Mouse (Mus musculus) c-Kit-positive CD71-positive TER-119-negative erythroid progenitor cells, embryonic 14.5 days (primary cell): ENCODE results near the gene C2cd2.
"Not testable (repeated sequence)": the region's sequence is repeated elsewhere in the genome, so short reads cannot be mapped to it uniquely, and the experiment has no call there.

Experiments used
- DNase-seq: peaks from one replicate; pipeline ENCODE4 v3.0.0-alpha.2; 2013; ENCODE audit warnings: low read depth

The C2cd2 gene

GRCm38 (mm10) chr16:97962151-97962948, at the start of gene C2cd2, which contains the start of gene Zbtb21:
Gene C2cd2, minus strand, starts transcription at chr16:97962598.
Gene Zbtb21, minus strand, starts transcription at chr16:97962622.
- DNase-seq = peak; percentile 89

- DNase-seq = not testable (repeated sequence)
These were observed 35.0 kb upstream of the C2cd2 start for GRCm38 (mm10) chr16:97997383-97997731.

GRCm38 (mm10) chr16:97996616-97997382, 34.4 kb upstream of the C2cd2 start, which contains the start of gene B230307C23Rik:
Gene B230307C23Rik, plus strand, starts transcription at chr16:97997315.
- DNase-seq = peak; percentile 85

- no peak for DNase-seq
These were observed 33.6 kb upstream of the C2cd2 start for GRCm38 (mm10) chr16:97995849-97996615.

- DNase-seq = not testable (repeated sequence)
These were observed 30.1 kb upstream of the C2cd2 start for GRCm38 (mm10) chr16:97992477-97992876.

DNA sequence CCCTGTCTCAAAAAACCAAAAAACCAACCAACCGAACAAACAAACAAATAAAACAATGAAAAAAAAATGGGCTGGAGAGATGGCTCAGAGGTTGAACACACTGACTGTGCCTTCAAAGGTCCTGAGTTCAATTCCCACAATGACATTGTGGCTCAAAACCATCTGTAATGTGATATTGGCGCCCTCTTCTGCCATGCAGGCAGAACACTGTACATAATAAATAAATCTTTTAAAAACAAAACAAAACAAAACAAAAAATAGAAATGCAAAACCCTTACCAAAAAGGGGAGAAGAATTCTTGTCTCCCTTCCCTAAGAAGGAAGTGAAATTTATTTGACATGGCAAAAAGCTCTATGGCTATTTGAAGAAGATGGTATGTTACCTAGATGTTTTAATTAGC, 29.1 kb upstream of the C2cd2 start:
- DNase-seq = no peak

GRCm38 (mm10) chr16:97984589-97984988, 22.2 kb upstream of the C2cd2 start:
- no peak for DNase-seq

DNA sequence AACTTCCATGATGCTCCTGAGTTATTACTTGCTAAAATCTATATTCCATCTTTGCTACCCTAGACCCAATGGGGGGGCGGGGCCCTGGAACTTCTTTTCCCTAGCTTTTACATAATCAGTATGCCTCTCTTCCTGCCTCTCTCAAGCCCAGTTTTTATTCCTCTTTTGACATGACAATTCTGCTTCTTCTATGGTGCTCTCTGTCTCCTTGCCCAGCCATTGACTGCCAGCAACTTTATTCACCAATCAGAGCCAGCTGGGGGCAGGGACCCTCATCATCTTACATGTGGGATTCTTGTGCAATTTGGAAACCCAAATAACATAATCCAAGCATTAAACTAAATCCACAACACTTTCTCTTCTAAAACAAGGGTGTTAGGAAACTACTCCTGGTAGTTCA, 19.0 kb upstream of the C2cd2 start:
- no peak for DNase-seq

DNA sequence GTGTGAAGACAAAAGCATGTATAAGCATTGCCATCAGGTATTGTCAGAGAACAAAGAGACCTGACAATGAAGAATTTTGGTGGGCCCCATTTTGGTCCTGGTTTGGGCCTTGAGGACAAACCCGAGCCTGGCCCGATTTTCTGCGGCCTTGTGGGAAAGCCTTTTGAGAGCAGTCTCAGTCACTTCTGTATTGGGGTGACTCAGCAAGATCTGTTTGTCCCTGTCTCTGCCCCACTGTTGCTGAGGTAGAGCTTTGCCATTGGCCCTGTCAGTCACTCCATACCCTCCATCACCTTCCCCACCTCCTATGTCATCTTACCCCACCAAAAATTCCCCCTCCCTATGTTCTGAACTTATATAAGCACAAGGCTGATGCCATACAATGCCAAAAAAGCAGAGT, 15.3 kb upstream of the C2cd2 start:
- no peak for DNase-seq

- DNase-seq = peak; percentile 14
These were observed 14.9 kb upstream of the C2cd2 start for GRCm38 (mm10) chr16:97977277-97977676.

DNA sequence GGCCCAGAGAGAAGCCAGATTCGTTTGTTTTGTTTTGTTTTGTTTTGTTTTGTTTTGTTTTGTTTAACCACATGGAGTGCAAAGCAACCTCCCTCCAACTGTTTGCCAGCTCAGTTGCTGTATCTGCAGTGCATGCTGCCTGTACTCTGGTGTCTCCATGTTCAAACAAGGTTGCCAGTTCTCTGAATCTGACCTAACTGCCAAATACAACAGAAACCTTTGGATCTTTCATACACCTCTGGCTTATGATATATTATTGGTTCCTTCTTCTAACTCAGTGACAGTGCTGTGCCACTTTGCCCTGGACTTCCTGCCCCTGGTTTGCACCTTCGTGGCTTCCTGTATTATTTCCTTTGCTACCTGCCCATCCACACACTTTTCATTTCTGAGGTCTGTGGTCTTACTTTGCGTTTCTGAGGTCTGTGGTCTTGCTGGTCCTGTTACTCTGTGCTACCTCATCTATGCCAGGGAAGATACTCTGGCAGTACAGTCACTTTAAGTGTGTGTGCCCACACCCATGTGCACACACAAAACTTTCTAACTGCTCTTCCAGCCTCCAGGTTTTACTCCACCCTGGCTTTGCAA, 1.6 kb upstream of the C2cd2 start:
- DNase-seq = no peak

- DNase-seq = no peak
These were observed 832 bp downstream of the C2cd2 start for GRCm38 (mm10) chr16:97961381-97962150.

DNA sequence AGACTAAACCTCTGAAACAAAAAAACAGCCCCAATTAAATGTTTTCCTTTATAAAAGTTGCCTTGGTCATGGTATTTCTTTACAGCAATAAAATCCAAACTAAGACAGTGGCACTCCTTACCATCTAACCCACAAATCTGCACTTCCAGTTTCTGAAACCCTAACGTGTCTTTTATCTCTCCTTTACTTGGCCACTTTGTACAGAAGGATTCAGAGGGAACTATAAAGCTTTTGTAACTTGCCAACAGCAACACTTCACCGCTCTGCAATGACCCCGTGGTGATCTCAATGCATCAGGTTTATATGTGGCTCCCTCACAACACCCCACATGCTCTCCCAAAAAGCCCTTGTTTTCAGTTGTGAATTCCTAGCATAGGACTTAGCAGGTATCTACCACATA, 2.0 kb downstream of the C2cd2 start:
- DNase-seq = no peak

- no peak for DNase-seq
These were observed 3.9 kb downstream of the C2cd2 start for GRCm38 (mm10) chr16:97958401-97958973.

DNA sequence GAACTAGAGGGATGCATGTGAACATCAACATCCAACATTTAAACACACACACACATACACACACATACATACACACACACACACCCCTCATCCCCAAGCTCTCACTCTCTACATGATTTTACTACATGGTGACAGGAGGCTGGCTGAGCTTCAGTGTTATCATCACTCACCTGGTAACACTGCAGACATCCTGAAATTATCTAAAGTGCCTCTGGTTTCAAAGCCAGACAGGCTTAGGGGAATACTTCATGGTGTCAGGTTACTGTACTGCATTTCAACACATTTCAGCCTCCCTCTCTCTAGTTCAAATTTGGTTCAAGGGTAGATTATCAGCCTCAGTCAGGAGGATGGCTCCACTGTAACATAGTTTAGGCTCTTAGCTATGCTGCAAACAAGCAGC, 4.8 kb downstream of the C2cd2 start:
- no peak for DNase-seq

DNA sequence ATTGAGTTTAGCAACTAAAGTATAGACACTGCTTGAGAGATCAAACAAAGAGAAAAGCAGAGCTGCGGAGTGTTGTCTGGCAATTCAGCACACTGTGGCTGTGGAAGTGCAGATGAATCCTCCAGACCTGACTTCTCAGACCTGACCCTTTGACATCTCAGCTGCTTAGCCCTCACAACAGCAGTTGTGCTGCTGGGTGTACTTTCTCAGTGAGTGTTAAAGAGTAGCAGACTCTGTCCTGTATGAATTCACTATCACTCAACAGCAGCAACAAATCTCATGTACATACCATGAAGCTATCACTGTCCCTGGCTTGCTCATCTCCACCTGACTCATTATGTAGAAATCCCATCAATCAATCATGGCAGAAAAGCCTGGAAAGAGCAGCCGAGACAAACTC, 6.4 kb downstream of the C2cd2 start:
- no peak for DNase-seq

DNA sequence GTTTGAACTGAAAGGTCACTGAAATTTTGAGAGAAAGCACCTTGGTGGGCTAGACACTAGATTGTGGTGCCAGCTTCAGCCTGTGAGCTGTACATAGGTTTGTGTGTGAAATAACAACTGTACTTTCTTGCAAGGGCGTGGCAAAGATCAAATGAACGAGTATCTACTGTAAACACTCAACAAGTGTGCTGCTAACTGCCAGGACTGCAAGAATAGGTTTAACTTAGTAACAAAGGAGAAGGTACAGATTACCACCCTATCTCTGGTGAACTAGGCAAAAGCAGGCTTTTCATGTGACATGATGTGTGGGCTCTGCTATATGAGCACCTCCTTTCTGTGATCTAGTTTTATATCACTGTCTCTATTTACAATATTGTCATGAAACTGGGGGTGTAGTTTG, 9.1 kb downstream of the C2cd2 start:
- no peak for DNase-seq

- no peak for DNase-seq
These were observed 9.6 kb downstream of the C2cd2 start for GRCm38 (mm10) chr16:97952801-97953200.

DNA sequence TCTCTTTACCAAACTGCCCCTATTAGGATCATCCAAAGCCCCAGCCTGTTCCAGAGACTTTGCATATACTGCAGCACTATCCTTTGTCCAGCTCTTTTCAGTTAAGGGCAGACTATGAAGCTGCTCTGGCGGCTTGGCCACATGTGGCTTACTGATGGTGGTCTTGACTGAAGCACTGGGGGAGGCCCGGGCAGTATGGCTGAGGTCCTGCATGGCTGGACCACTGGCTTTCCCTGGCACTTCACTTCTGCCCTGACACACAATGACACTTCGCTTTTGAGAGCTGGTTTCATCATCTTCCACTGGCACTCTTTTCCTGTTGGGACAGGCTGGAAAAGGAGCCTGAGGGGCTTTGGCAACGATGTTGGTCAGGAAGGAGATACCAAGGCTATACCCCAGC, 10.0 kb downstream of the C2cd2 start:
- DNase-seq = no peak

- no peak for DNase-seq
These were observed 12.3 kb downstream of the C2cd2 start for GRCm38 (mm10) chr16:97950061-97950460.

- no peak for DNase-seq
These were observed 13.6 kb downstream of the C2cd2 start for GRCm38 (mm10) chr16:97948836-97949235.
